Mouse (Mus musculus): ENCODE data around the gene Lrrc43. TPM values are rescaled to one million over a fixed set of nuclear protein-coding genes. Genes with fewer than 3 reads are reported as not detected.

Gene Lrrc43
- polyA plus RNA-seq, 1 experiment from 2014 or later = not detected

DNA sequence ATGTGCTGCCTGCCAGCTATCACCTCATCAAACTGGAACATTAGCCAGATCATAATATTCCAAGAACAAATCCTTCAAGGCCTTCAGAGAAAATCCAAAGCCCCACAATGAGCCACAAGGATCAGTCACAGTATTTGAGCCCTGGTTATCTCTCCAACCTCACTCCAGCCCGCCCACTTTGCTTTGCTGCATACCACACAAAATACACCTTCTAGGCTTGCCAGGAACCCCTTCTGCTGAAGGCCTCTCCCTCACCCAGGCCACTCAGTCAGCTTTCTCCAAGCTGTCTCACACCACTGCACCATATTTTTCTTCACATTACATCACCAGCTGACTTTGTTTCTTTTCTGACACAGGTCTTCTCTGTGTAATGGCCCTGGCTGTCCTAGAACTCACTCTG lies 33.1 kb downstream of the Lrrc43 start:
- Histone ChIP-seq H3K9ac (no peak overlapping the region), H3K9me3 (no peaks in the 10 kb centered on the region), H3K27ac (no peak overlapping the region), H3K4me3 (no peak overlapping the region), H3K4me2 (replicated peaks) (no peak overlapping the region; the same call in 1 of the 2 replicates), H3K36me3 (peaks cover 18% of the 10 kb centered on the region), H3K4me1 (peaks cover 27% of the 10 kb centered on the region), H3K27me3 (replicated peaks) (no peaks in the 10 kb centered on the region)
- no peak for ATAC-seq (ENCODE audit: low FRiP score, low read depth)
- 97% methylated on average over 1 of the region's 1 CpGs for WGBS

DNA sequence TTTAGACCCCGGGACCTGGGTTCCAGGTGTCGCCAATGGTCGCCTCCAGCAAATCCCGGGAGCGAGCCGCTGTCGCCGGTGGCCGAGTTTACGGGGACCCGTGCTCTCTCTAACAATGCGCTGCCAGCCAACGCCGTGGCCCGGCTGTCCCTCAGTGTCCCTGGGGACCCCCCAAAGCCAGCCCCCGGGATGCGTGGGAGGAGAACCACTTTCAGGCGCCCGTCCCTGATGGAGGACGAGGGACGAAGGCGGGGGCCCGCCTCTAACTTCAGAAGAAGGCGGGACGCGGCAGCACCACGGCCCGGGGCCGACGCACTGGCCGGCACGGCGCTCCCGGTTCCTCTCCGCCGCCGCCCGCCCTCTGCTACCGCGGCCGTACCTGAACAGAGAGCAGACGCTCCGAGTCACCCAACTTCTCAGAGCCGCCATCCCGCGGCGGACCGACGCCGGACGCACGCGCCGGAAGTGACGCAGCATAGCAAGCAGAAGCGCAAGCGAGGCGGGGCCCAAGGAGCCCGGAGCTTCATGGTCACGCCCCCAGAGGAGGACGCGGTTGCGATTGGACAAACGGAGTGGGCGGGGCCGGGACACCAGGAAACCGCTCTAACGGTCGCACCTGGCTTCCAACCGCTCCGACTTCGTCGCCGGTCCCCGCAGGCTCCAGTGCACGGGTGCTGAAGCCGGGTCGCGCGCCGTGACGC lies 34.7 kb downstream of the Lrrc43 start, which contains the start of gene Diablo:
Diablo (minus strand) TSS at position 485 of the 701 bp plus-strand sequence.
- ATAC-seq (ENCODE audit: low FRiP score, low read depth) = peak; percentile 97
- H3K27ac ChIP-seq = peak within 1 kb of the TSS; percentile 57

DNA sequence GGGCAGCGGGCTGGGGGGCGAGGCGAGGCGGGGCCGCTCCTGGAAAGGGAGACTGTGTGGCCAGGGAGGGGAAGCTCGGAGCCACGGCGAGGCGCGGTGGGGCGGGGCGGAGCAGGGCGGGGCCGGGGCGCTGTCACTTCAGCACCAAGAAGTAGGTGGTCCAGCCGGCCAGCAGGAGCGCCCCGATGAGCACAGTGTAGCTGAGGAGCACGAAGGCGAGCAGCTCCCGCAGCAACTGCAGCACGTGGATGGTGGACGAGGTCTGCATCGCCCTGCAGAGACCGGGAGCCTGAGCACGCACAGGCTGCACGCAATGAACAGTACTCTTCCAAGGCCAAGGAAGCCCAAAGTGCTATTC lies 35.3 kb downstream of the Lrrc43 start:
- peak; percentile 96 for ATAC-seq (ENCODE audit: low FRiP score, low read depth)
- under 1% methylated on average over 26 of the region's 27 CpGs for WGBS

More for the DNA sequence above, 34.7 kb downstream of the Lrrc43 start, which contains the start of gene Diablo:
- Histone ChIP-seq H3K9me3 (no peaks in the 10 kb centered on the region), H3K4me2 (replicated peaks) (peak within 1 kb of the TSS; percentile 95), H3K36me3 (peaks cover 22% of the 10 kb centered on the region), H3K4me3 (peak within 1 kb of the TSS; percentile 80), H3K9ac (peak within 1 kb of the TSS; percentile 73), H3K27me3 (replicated peaks) (no peaks in the 10 kb centered on the region), H3K4me1 (peaks cover 27% of the 10 kb centered on the region)
- under 1% methylated on average over 82 of the region's 82 CpGs for WGBS

DNA sequence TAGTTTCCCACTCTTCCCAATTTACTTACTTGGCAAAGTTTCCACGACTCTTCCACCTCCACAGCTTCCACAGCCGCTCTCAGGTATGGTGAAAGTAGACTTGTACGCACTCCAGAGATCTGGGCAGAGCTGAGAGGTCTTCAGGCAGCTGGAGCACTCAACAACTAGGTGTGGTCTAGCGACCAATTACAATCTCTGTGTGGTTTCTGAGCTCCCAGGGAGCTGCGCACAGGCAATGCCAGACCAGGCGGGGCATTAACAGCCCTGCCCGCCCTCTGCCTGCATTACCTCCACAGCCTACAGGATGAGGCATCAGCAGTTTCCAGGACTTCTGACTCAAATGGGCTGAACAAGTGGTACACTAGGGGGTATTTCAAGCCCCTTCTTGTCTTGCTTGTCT lies 36.2 kb downstream of the Lrrc43 start, which contains the start of gene Gm49027:
Gm49027 (minus strand) TSS at position 208 of the 400 bp plus-strand sequence.
- Histone ChIP-seq H3K4me3 (peak within 1 kb of the TSS; percentile 80), H3K36me3 (peaks cover 28% of the 10 kb centered on the region), H3K9me3 (no peaks in the 10 kb centered on the region), H3K27me3 (replicated peaks) (no peaks in the 10 kb centered on the region), H3K27ac (peak within 1 kb of the TSS; percentile 38; the same call in 1 of the 2 replicates), H3K9ac (peak within 1 kb of the TSS; percentile 73), H3K4me1 (peaks cover 27% of the 10 kb centered on the region), H3K4me2 (replicated peaks) (peak within 1 kb of the TSS; percentile 95)
- ATAC-seq (ENCODE audit: low FRiP score, low read depth) = no peak
- WGBS = 82% methylated on average over 7 of the region's 7 CpGs

More for the DNA sequence above, 35.3 kb downstream of the Lrrc43 start:
- Histone ChIP-seq H3K27ac (peak overlapping the region; percentile 38; the same call in 1 of the 2 replicates), H3K4me1 (peaks cover 27% of the 10 kb centered on the region), H3K36me3 (peaks cover 24% of the 10 kb centered on the region; the same call in 1 of the 2 replicates), H3K27me3 (replicated peaks) (no peaks in the 10 kb centered on the region), H3K9ac (peak overlapping the region; percentile 73), H3K9me3 (no peaks in the 10 kb centered on the region), H3K4me2 (replicated peaks) (peak overlapping the region; percentile 95), H3K4me3 (peak overlapping the region; percentile 80)

DNA sequence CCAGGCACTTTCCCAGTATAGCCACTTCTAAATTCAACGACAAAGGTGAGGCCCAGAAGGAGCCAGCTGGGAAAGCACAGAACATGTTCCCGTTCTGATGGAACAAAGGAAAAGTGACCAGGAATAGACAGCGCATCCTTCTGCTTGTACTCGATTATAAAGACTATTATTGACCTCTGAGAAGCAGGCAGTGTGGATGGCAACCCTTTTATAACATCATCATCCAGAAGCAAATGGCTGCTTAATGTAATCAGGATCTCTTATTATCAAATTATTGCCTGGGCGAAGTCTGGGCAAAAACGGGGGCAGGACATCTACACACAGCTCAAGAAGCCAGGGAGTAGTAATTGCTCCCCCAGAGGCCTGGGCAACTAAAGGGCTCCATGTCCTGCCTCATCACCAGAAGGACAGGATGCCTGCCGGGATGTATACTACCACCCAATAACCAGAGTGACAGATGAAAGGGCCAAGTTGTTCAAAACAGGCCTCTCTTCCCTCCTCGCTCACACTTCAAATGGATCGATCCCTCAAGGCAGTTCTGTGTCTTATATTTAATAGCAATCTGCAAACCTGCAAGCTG lies 36.9 kb downstream of the Lrrc43 start:
- WGBS = 90% methylated on average over 9 of the region's 9 CpGs
- Histone ChIP-seq H3K4me2 (replicated peaks) (no peak overlapping the region), H3K4me3 (no peak overlapping the region), H3K27ac (no peak overlapping the region), H3K27me3 (replicated peaks) (no peaks in the 10 kb centered on the region), H3K36me3 (peaks cover 35% of the 10 kb centered on the region), H3K9me3 (no peaks in the 10 kb centered on the region), H3K4me1 (peaks cover 27% of the 10 kb centered on the region), H3K9ac (no peak overlapping the region)
- ATAC-seq (ENCODE audit: low FRiP score, low read depth) = no peak

DNA sequence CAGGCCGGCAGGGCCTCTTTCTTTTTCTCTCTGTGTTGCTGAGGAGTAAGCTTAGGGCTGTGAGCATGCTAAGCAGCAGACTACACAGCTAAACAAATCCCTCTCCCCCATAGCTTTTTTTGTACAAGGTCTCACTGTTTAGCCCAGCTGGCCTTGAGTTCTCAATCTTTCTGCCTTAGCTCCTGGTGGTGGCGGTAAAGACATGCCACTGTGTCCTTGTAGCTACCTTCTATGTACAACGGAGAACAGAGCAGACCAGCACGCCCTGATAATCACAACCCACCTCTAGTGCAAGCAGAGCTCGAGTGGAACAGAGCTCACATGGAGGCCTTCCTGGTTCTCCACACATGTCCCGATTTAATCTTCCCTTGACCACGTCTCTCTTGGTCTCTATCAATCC lies 39.5 kb downstream of the Lrrc43 start:
- peaks cover 61% of the 10 kb centered on the region for H3K36me3 ChIP-seq
- peaks cover 8% of the 10 kb centered on the region for H3K4me1 ChIP-seq
- WGBS = 83% methylated on average over 7 of the region's 7 CpGs
- no peaks in the 10 kb centered on the region for H3K27me3 ChIP-seq (replicated peaks)
- no peak overlapping the region for H3K27ac ChIP-seq
- ATAC-seq (ENCODE audit: low FRiP score, low read depth) = no peak
- no peak overlapping the region for H3K4me3 ChIP-seq
- no peaks in the 10 kb centered on the region for H3K9me3 ChIP-seq
- no peak overlapping the region for H3K9ac ChIP-seq
- no peak overlapping the region for H3K4me2 ChIP-seq (replicated peaks)

DNA sequence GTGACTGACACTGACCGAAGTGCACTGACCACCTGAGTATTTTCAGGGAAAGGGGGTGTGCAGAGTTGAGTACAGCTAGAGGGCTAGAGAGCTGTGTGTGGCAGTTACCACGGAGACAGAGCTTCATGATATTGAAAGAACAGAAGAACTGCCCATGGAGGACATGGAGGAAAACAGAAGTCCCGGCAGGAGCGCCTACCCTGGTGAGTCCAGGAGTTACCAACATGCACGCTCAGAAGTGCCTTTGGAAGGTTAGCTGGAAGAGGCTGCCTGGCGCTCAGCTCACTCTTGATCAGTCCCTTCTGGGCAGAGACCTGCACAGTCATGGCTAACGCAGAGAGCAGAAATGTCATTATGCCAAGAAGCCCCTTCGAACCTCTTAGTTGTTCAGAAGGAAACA lies 41.0 kb downstream of the Lrrc43 start:
- 92% methylated on average over 8 of the region's 8 CpGs for WGBS
- Histone ChIP-seq H3K4me2 (replicated peaks) (no peak overlapping the region), H3K4me1 (no peaks in the 10 kb centered on the region), H3K27me3 (replicated peaks) (no peaks in the 10 kb centered on the region), H3K9me3 (no peaks in the 10 kb centered on the region), H3K4me3 (no peak overlapping the region), H3K36me3 (peaks cover 74% of the 10 kb centered on the region), H3K27ac (no peak overlapping the region), H3K9ac (no peak overlapping the region)
- no peak for ATAC-seq (ENCODE audit: low FRiP score, low read depth)

DNA sequence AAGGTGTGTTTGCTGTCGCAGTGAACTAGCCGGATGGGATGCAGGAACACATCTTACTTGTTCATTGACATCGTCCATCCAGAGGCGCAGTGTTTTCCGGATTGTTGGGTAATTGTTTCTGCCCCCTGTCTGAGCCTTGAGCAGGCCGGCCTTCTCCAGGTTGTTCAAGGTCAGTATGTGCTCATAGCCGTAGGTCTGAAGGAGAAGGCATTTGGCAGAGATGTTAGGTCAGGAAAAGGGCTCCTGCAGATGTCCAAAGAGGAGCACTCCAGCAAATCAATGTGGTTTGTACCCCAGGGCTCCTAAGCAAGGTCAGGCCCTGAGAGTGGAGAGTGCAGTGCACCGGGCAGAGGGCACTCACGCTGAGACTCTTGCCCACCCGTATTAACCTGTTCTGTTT lies 44.7 kb downstream of the Lrrc43 start:
- Histone ChIP-seq H3K4me2 (replicated peaks) (no peak overlapping the region), H3K27ac (no peak overlapping the region), H3K4me3 (no peak overlapping the region), H3K4me1 (no peaks in the 10 kb centered on the region), H3K36me3 (peaks cover 83% of the 10 kb centered on the region), H3K9me3 (no peaks in the 10 kb centered on the region), H3K27me3 (replicated peaks) (no peaks in the 10 kb centered on the region), H3K9ac (no peak overlapping the region)
- 96% methylated on average over 10 of the region's 10 CpGs for WGBS
- no peak for ATAC-seq (ENCODE audit: low FRiP score, low read depth)

DNA sequence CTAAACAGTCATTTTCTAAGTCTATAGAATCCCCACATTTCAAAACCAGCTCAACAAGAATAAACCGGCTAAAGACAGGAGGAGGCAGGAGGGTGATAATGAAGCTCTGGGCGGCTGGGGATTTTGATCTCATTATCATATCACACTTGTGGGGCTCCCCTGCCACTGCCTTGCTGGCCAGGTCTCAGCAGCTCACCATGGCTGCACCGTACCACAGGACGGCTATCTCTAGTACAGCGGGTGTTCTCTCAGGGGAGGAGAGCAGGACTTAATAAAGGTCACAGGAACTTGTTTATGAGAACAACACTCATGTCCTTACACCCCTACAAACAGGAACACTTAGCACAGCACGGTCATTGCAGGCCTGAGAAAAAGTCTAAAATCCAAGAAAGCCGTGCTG lies 66.6 kb downstream of the Lrrc43 start:
- Histone ChIP-seq H3K27me3 (replicated peaks) (no peaks in the 10 kb centered on the region), H3K4me1 (no peaks in the 10 kb centered on the region), H3K9ac (no peak overlapping the region), H3K4me2 (replicated peaks) (no peak overlapping the region), H3K36me3 (peaks cover 55% of the 10 kb centered on the region), H3K9me3 (no peaks in the 10 kb centered on the region), H3K4me3 (no peak overlapping the region), H3K27ac (no peak overlapping the region)
- no peak for ATAC-seq (ENCODE audit: low FRiP score, low read depth)
- 92% methylated on average over 7 of the region's 7 CpGs for WGBS

DNA sequence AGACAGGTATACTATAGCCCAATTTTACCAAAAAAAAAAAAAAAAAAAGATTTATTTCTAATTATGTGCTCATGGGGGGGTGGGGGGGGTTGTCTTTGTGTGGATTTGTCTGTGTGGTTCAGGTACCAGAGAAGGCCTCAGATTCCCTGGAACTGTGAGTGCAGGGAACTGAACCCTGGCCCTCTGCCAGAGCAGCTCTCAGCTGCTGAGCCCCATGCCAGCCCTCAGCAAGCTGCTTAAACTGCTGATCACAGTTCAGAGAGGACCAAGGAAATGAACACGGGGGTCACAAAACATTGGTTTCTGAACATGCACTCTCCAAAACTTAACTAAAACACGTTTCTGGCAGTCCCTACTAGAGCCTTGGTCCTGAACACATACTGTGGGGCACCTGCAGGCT lies 67.3 kb downstream of the Lrrc43 start:
- Histone ChIP-seq H3K27ac (no peak overlapping the region), H3K36me3 (peaks cover 61% of the 10 kb centered on the region), H3K4me3 (no peak overlapping the region), H3K9me3 (no peaks in the 10 kb centered on the region), H3K27me3 (replicated peaks) (no peaks in the 10 kb centered on the region), H3K9ac (no peak overlapping the region), H3K4me2 (replicated peaks) (no peak overlapping the region), H3K4me1 (no peaks in the 10 kb centered on the region)
- WGBS = 86% methylated on average over 2 of the region's 2 CpGs
- ATAC-seq (ENCODE audit: low FRiP score, low read depth) = no peak

Data from neural tube, embryonic 12.5 days (tissue).